Mouse (Mus musculus) layer of hippocampus, adult 2 months (tissue): ENCODE measurements around the gene Galnt17. TPM values are rescaled to one million over a fixed set of nuclear protein-coding genes. Genes with fewer than 3 reads are reported as not detected.
A peak's percentile ranks its signal among the peaks of the same experiment; 100 is the strongest.

ENCODE experiments used
- DNase-seq, 2 experiments: peaks; one replicate each; pipeline ENCODE4 v3.0.0; 2022; ENCODE audit warnings: low spot score in 2 of 2
- H3K27ac ChIP-seq: fragments of 200-600 bp; 2 replicates; pipeline ENCODE4 v1.8.1; 2022
- H3K4me3 ChIP-seq: fragments of 200-600 bp; 2 replicates; pipeline ENCODE4 v1.8.1; 2022; ENCODE audit warnings: mild to moderate bottlenecking
- CTCF ChIP-seq: fragments of 200-600 bp; conservative IDR thresholded peaks from 2 replicates; pipeline ENCODE4 v1.8.1; 2022; ENCODE audit warnings: antibody characterized with exemption, mild to moderate bottlenecking, moderate library complexity
- total RNA-seq, 2 experiments: library from RNA; stranded (reverse); gene quantifications; 2 replicates each; pipeline ENCODE4 v1.2.3; 2021

The Galnt17 gene
- total RNA-seq, 2 experiments from 2014 or later = 125 to 135 TPM

DNA sequence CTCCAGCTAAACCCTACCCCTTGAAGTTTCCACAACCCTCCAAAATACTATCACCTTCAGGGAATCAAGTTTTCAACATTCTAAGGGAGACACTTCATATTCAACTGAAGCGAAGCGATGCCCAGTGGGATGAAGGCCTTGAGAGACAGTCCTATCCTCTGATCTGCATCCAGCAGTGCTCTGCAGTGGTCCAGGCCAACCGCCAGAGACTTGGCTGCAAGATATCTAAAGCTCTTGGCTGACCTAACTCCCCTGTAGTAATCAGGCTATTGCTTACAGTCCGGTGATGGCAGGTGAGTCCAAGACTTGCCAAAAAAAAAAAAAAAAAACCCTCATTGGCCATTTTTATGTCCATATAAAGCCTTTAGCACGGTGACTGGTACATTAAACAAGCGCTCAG is 21.2 kb downstream of the Galnt17 start:
- DNase-seq = no peak
- TF ChIP-seq CTCF = no peak
- no peak overlapping the region for H3K4me3 ChIP-seq
- H3K27ac ChIP-seq = no peak overlapping the region

DNA sequence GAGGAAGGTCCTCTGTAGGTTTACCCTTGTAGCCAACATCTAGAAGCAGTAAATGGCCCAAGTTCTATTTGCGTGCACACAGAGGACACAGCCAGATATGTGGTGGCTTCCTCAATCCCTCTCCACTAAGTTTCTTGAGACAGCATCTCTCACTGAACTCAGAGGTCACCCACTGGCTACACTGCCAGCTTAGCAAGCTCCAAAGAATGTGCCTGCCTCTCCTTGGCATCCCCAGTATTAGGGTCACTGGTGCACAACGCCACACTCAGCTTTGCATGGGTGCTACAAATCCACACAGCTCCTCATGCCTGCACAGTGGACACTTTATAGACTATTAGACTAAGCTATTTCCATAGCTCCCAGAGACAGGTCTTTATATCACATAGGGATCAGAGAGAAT is 21.6 kb downstream of the Galnt17 start:
- no peak overlapping the region for H3K27ac ChIP-seq
- no peak for DNase-seq
- no peak overlapping the region for H3K4me3 ChIP-seq
- TF ChIP-seq CTCF = no peak

DNA sequence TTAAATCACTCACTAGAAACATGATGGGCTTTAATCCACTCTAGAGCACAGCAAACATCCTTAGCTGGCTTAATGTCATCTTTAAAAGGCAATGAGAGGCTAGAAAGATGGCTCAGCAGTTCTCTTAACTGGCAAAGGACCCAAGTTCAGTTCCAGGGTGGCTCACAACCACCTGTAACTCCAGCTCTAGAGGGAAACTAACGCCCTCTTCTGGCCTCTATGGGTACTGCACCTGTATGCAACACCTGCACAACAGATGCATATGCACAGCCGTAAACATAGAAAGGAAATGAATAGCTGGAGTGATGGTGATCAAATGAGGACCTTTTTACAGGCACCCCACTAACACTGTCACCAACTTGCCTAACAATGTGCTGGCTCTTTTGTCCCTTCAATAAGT is 27.9 kb downstream of the Galnt17 start:
- H3K27ac ChIP-seq = no peak overlapping the region; the same call in 1 of the 2 replicates
- DNase-seq = no peak

DNA sequence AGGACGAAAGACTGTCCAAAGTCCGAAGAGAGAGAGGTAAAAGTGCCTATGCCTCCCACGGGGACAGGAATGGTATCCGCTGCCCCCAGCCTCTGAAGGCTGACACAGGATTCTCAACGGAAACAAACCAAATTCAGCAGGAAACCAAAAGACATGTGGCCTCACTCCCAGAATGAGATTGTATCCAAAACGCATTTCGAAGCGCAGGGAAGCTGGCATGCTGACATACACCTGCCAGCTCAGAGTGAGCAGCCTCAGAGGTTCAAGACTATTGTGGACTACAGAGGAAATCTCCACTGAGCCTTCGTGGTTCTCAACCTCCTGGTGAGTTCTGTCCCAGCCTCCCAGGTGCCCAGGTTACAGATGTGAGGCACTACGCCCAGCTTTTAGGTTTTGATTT is 29.0 kb downstream of the Galnt17 start:
- TF ChIP-seq CTCF = no peak
- DNase-seq = no peak
- peak overlapping the region; percentile 28; the same call in 1 of the 2 replicates for H3K27ac ChIP-seq
- no peak overlapping the region for H3K4me3 ChIP-seq

More for the DNA sequence above, 27.9 kb downstream of the Galnt17 start:
- peak; percentile 79 for TF ChIP-seq CTCF
- no peak overlapping the region for H3K4me3 ChIP-seq

DNA sequence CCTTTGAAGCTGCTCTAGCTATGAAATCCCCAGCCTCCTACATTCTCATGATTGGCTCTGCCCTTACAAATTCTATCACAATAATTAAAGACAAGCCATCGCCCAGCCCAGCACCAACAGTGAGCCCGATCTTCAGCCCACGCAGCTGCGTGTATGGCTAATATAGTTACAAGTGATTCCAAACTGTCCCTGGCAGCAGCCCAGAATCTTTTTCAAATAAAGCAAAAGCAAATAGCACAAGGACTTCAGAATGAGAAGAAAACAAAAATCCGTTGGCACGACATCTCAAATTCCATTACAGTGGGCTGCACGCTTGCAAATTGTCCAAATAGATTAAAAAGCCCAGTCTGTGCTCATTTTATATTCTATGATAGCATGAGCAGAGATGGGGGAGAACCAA is 31.1 kb downstream of the Galnt17 start:
- Histone ChIP-seq H3K27ac (peak overlapping the region; percentile 49; the same call in 1 of the 2 replicates), H3K4me3 (no peak overlapping the region)
- no peak for TF ChIP-seq CTCF
- DNase-seq = peak; percentile 72 to 80

DNA sequence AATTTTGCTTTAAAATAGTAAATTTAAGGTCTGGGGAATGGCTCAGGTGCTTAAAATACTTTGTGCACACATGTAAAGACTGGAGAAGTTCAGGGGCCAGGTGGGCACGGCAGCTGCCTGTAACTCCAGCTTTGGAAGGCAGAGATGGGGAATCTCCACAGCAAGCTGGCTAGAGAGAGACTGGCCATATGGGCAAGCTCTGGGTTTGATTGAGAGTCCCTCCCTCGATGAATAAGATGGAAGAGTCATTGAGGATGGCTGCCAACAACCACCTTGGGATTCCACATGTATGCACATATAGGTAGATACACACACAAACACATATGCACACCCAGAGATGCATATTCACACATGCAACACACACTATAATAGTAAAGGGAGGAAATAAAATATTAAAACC is 42.0 kb downstream of the Galnt17 start:
- DNase-seq = no peak
- Histone ChIP-seq H3K4me3 (no peak overlapping the region), H3K27ac (no peak overlapping the region)
- no peak for TF ChIP-seq CTCF

DNA sequence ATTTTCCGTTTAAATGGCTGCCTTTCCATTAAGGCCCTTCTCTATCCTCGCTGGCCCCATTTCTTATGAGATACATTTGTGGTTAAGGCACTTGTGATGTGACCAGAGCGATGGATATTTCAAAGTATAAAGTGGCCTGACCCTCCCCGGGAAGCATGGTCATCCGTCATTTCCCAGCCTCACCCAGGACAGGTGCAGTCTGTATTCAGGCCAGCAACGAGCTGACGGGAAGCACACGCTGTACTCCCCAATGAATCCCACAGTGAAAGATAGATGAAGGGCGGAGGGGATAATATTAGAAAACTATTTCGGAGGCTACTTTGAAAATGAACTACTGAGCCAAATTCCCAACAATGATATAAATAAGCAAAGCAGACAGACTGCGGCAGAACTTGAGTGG is 44.2 kb downstream of the Galnt17 start:
- TF ChIP-seq CTCF = no peak
- no peak overlapping the region for H3K4me3 ChIP-seq
- DNase-seq = no peak
- no peak overlapping the region for H3K27ac ChIP-seq

DNA sequence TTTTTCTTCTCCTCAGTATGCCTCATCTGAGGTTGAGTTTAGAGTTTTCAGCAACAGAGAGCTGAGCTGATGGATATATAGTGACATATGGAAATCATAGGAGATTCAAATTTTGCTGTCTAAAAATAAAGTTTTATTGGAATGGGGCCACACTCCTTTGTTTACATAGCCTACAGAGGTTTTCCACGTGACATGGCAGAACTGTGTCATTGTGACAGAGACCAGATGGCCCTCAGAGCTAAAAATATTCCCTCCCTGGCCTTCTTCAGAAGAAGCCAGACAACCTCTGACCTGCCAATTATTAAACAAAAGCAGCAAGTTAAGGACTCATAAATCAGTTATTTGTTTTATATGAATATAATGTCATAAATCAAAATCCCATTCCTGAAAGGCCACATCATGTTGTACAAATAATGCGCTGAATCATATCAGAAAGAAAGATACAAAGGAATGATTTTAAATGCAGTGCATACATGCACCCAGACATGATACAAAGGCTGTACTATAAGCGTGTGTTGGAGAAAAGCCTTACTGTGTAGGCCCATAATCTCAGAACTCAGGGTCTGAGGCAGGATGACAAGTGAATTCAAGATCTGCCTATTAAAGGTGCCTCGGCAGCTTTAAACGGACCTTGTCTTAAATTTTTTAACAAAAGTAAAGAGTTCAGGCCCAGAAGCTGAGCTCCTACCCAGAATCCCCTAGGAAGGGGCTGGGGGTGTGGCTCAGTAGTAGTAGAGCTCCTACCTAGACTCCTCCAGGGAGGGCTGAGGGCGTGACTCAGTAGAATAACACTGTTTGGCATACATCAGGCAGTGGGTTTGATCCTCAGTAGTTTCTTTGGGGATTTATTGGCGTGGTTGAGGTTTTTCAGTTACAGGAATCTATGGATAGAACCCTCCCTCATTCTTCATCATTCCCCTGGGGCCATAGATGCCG is 57.3 kb downstream of the Galnt17 start:
- no peak for TF ChIP-seq CTCF
- no peak overlapping the region for H3K27ac ChIP-seq
- H3K4me3 ChIP-seq = no peak overlapping the region
- DNase-seq = no peak

DNA sequence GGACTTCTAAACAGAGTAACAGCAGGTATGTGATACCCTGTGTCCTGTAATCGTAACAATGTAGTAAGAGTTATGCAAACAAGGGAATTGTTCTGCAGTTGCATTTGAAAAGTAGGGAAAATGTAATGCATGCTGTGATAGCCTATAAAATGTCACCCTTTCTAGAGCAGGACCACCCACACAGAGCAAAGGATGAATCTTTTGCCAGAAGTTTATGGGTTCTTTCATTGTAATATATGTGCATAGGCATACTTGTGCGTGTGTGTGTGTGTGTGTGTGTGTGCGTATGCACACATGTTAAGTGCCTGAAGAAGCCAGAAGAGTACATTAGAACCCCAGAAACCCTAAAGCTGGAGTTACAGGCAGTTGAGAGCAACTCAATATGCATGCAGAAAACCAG is 59.9 kb downstream of the Galnt17 start:
- Histone ChIP-seq H3K4me3 (no peak overlapping the region), H3K27ac (no peak overlapping the region)
- TF ChIP-seq CTCF = no peak
- no peak for DNase-seq

DNA sequence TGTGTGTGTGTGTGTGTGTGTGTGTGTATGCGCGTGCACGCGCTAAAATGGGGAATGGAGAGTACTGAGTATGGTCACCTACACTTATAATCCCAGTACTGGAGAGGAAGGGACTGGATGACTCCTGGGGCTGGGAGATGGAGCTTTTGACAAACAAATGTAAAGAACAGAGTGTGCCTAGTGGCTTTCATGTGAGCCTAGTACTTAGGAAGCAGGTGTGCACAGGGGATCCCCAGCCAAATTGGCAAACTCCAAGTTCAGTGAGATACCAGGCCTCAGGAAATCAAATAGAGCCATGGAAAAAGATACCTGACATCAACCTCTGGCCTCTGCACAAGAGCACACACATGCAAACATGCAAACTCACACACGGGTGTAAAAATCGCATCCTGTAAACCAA is 61.7 kb downstream of the Galnt17 start:
- Histone ChIP-seq H3K4me3 (no peak overlapping the region), H3K27ac (no peak overlapping the region)
- no peak for DNase-seq
- no peak for TF ChIP-seq CTCF

DNA sequence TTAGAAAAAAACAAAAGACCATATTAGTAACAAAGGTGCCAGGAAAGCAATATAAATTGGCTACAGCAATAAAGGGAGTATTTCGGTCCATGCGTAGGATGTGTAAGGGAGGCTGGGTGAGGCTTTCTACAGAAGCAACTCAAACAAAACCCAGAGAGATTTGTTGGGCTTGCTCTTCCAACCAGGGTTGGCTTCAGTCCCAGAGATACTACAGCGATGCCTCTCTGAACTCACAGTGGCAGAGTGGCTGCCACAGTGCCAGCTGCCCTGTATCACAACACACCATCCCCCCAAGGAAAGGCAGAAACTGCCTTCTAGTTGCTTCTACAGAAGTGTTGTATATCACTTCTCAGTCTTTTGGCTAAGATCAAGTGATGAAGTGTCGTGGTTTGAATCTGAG is 66.6 kb downstream of the Galnt17 start:
- no peak for TF ChIP-seq CTCF
- peak; percentile 55 to 56 for DNase-seq
- H3K27ac ChIP-seq = no peak overlapping the region; the same call in 1 of the 2 replicates

DNA sequence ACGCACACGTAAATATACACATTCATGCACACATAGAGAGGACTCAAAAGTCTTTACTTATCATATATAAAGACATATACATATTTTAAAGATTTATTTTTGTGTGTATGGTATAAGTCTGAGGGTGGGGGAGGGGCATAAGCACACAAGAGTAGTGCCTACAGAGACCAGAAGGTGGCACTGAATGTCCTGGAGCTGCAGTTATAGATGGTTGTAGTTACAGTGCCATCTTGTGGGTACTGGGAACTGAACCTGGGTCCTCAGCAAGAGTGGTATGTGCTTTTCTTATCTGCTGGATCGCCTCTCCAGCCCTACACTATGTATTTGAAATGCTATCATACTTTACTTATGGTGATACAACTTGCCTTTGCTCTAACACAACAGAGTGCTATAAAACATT is 68.5 kb downstream of the Galnt17 start:
- no peak for DNase-seq
- Histone ChIP-seq H3K27ac (no peak overlapping the region), H3K4me3 (no peak overlapping the region)
- peak; percentile 56 for TF ChIP-seq CTCF

More for the DNA sequence above, 66.6 kb downstream of the Galnt17 start:
- no peak overlapping the region for H3K4me3 ChIP-seq

DNA sequence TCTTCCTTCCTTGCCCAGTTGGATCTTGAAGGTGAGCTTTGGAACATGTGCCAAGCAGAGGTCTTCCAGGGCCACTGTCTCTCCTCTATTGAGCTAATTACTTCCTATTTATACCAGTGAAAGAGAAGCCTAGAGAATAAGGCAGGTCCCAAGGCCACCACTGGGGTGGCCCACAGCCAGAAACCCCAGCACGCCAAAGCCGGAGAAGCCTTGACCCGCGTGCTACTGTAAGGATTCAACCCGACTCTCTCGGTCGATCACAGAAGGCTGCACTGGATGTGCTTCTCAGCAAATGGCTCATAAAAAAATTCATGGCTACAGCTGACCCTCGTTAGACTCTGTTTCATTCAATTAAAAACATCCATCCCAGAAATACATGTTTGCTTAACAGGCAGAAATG is 71.4 kb downstream of the Galnt17 start:
- TF ChIP-seq CTCF = no peak

DNA sequence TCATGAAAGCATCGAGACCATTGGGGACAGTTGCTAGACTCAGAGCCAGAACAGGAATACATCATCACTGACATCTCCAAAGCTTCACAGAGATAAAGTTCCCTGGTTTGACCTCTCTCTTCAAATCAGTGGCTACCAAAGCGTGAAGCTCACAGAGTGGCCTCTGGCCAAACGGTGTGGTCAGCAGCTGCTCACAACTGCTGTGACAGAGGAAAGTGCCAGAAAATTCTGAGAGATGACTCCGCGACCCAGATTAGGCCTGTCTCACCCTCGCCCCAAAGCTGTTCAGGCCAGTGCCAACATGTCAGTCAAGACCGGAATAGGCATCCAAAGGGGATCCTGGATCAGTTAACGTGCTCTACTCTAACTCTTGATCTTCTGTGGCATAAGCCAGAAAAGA is 74.5 kb downstream of the Galnt17 start:
- DNase-seq = no peak
- H3K4me3 ChIP-seq = no peak overlapping the region
- TF ChIP-seq CTCF = no peak
- no peak overlapping the region for H3K27ac ChIP-seq

More for the DNA sequence above, 71.4 kb downstream of the Galnt17 start:
- DNase-seq = no peak
- H3K4me3 ChIP-seq = no peak overlapping the region
- no peak overlapping the region for H3K27ac ChIP-seq
